ENCODE assay signal across 39 mouse cellular contexts in the genomic region with DNA sequence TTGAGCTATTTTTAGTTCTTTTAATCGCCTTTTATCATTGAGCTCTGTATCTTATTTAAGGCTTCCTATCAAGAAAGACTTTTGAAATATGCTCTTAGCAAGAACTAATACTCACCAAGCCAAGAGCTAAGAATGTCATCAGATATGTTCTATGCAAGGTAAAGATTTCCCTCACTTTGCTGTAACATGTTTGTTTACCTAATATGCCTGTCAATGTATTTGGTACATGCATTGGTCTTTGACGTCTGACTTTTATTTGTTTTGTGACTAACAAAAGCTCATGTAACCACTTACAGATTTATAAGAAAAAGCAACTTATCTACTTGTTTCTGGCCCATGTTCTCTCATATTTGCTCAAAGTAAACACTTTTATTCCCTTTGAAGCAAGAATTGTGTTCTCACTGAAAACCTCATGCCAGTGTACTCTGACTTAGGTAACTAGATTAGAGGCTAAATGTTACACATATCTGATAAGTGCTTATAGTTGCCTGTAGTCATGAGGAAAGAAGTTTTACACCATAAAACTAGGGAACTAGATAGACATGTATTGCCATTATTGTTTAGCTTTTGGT. TPM values are rescaled to one million over a fixed set of nuclear protein-coding genes. Genes with fewer than 3 reads are reported as not detected.
"Had no signal": no experiment of that assay in that cellular context is flagged by ENCODE, and none has a peak within 500 bp of the region (broad histone marks: within the 10 kb centered on the region; RNA-seq: fewer than 3 reads in every experiment).

No protein-coding gene starts in this region.

- DNase-seq: gastrocnemius, adult 2 months; gastrocnemius, postnatal 10 days; gastrocnemius, postnatal 25 days; heart, adult 18-20 months; heart, postnatal 10 days; heart, postnatal 4 days; kidney, adult 11 months; kidney, adult 2 months; kidney, adult 9 months; kidney, postnatal 14 days; kidney, postnatal 36 days; layer of hippocampus, adult 9-11 months; layer of hippocampus, postnatal 36 days had no signal

- H3K36me3 ChIP-seq: heart, embryonic 10.5 days; heart, embryonic 12.5 days; hindbrain, embryonic 10.5 days; hindbrain, embryonic 12.5 days; intestine, embryonic 15.5 days; kidney, embryonic 15.5 days; limb, embryonic 10.5 days; limb, embryonic 12.5 days had no signal

- H3K4me3 ChIP-seq: gastrocnemius, adult 2 months; heart, embryonic 10.5 days; heart, embryonic 12.5 days; hindbrain, embryonic 10.5 days; hindbrain, embryonic 12.5 days; intestine, embryonic 15.5 days; kidney, embryonic 15.5 days; left cerebral cortex, adult 2 months; limb, embryonic 10.5 days; limb, embryonic 12.5 days had no signal

- H3K9me3 ChIP-seq: heart, embryonic 10.5 days; heart, embryonic 12.5 days; hindbrain, embryonic 10.5 days; hindbrain, embryonic 12.5 days; intestine, embryonic 15.5 days; kidney, embryonic 15.5 days; limb, embryonic 10.5 days; limb, embryonic 12.5 days had no signal

- ATAC-seq: forebrain, embryonic 16.5 days; hindbrain, embryonic 16.5 days; inflammation-experienced regulatory T-cells, adult 6 months; intestine, embryonic 15.5 days had no signal

- H3K4me2 ChIP-seq: heart, embryonic 12.5 days; hindbrain, embryonic 12.5 days; hindbrain, embryonic 14.5 days; intestine, embryonic 15.5 days; kidney, embryonic 15.5 days; limb, embryonic 12.5 days had no signal

- H3K27ac ChIP-seq: gastrocnemius, adult 2 months; heart, embryonic 10.5 days; hindbrain, embryonic 10.5 days; hindbrain, embryonic 12.5 days; hindbrain, embryonic 14.5 days; intestine, embryonic 15.5 days; kidney, embryonic 15.5 days; kidney, postnatal 0 days; left cerebral cortex, adult 2 months; limb, embryonic 10.5 days; limb, embryonic 12.5 days had no signal

- H3K9ac ChIP-seq: heart, embryonic 12.5 days; hindbrain, embryonic 12.5 days; hindbrain, embryonic 14.5 days; intestine, embryonic 15.5 days; kidney, embryonic 15.5 days; limb, embryonic 12.5 days had no signal

- H3K27me3 ChIP-seq: heart, embryonic 12.5 days; hindbrain, embryonic 12.5 days; intestine, embryonic 15.5 days; kidney, embryonic 15.5 days; limb, embryonic 12.5 days had no signal

- H3K4me1 ChIP-seq: heart, embryonic 10.5 days; heart, embryonic 12.5 days; hindbrain, embryonic 10.5 days; hindbrain, embryonic 12.5 days; intestine, embryonic 15.5 days; kidney, embryonic 15.5 days; limb, embryonic 10.5 days; limb, embryonic 12.5 days had no signal

RNA-seq across cellular contexts. Expression of gene Chil6, which starts 51.4 kb away (rescaled TPM):
- total RNA-seq: gastrocnemius, adult 2 months; gastrocnemius, postnatal 10 days; gastrocnemius, postnatal 25 days; gastrocnemius, postnatal 4 days; granulocyte monocyte progenitor cell, adult 5-6 weeks; heart, adult 18-20 months; heart, adult 8-10 months; heart, postnatal 10 days; heart, postnatal 25 days; heart, postnatal 4 days; layer of hippocampus, adult 18-20 months; layer of hippocampus, adult 8-10 months; layer of hippocampus, postnatal 14 days; layer of hippocampus, postnatal 36 days; left cerebral cortex, adult 2 months; left cerebral cortex, postnatal 14 days; left cerebral cortex, postnatal 36 days had no signal
- polyA plus RNA-seq: forebrain, embryonic 16.5 days; heart, embryonic 10.5 days; heart, embryonic 12.5 days; heart, embryonic 14.5 days; heart, embryonic 16.5 days; hindbrain, embryonic 10.5 days; hindbrain, embryonic 12.5 days; hindbrain, embryonic 14.5 days; hindbrain, embryonic 16.5 days; kidney, adult 2 months; kidney, embryonic 15.5 days; kidney, postnatal 0 days; limb, embryonic 10.5 days; limb, embryonic 12.5 days; limb, embryonic 14.5 days had no signal
